Mouse (Mus musculus) adrenal gland, postnatal 36 days (tissue): ENCODE data around the gene Stat2. TPM values are rescaled to one million over a fixed set of nuclear protein-coding genes. Genes with fewer than 3 reads are reported as not detected.

Experiments used
- DNase-seq, 2 experiments: peaks; one replicate each; pipeline ENCODE4 v3.0.0; 2021; ENCODE audit warnings: mixed read lengths in 1 of 2
- long read RNA-seq, 2 experiments: library from polyadenylated mRNA; stranded (forward); transcript quantifications; one replicate each; pipeline ENCODE4 v2.0.0; 2021; ENCODE audit warnings: borderline sequencing depth in 2 of 2
- total RNA-seq, 2 experiments: library from RNA; stranded (reverse); gene quantifications; 2 replicates each; pipeline ENCODE4 v1.2.3; 2021

Gene Stat2
- total RNA-seq, result 10 to 100 TPM; 32.9 to 33.6 TPM
- long read RNA-seq, experiment 1, partial matches to known transcripts, result 6 of 7 reads
- long read RNA-seq, experiment 1, other reads (novel, unspliced or antisense), result 1 of 7 reads
- long read RNA-seq, experiment 2, partial matches to known transcripts, result 0 of 4 reads
- long read RNA-seq, experiment 2, other reads (novel, unspliced or antisense), result 4 of 4 reads

DNA sequence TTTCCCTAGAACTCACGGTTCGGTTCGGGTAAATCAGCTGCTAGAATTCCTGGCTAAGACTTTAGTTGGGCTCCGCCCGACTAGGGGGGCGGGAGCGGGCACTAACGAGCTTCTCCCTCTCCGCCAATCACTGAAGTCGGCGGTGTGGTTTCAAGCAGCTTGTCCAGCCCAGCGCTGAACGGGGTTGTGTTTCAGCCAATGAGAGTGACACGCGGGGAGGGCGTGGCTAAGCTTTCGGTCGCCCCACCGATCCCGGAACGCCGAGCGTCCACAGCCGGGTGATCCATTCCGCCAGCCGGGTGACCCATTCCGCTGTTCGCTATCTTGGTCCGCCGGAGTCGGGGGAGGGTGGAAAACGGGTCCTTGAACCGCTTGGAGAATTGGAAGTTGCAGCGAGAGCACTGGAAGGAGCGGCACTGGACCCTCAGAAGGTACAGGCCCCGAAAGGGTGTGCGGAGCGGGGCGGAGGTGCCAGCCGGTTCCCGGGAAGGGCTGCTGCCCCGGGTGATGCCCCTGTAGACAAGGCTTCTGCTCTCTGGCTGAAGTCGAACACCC, at the start of gene Stat2:
Gene Stat2 (plus strand): TSS at position 273 of the 555 bp plus-strand sequence.
- DNase-seq, result peak; percentile 98 to 99

DNA sequence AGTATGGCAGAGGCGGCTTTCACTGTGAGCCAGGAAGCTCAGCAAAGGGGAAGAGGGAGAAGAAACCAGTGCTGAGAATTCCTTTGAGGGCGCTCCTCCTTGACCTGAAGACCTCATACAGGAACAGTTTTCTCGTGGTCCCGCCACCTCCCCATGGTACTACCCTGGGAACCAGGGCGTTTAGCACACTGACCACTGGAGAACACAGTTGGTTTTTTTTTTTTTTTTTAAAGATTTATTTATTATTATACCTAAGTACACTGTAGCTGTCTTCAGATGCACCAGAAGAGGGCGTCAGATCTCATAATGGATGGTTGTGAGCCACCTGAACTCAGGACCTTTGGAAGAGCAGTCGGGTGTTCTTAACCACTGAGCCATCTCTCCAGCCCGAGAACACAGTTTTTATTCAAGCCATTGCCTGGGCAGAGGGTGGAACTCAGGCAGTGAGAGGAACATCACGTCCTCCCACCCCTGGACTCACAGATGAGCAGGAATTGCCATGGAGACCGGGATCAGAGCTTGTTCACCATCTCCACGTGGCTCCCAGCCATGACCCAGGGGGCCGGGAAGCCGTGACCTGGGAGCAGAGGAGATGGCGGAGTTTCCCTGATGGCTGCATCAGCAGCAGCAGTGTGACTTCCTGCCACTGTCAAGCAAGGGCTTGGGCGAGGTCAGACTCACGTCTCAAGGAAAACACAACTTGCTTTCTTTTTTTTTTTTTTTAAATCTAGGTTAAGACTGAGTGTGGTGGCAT, 48.6 kb upstream of the Stat2 start:
- peak; percentile 14 to 35 for DNase-seq

DNA sequence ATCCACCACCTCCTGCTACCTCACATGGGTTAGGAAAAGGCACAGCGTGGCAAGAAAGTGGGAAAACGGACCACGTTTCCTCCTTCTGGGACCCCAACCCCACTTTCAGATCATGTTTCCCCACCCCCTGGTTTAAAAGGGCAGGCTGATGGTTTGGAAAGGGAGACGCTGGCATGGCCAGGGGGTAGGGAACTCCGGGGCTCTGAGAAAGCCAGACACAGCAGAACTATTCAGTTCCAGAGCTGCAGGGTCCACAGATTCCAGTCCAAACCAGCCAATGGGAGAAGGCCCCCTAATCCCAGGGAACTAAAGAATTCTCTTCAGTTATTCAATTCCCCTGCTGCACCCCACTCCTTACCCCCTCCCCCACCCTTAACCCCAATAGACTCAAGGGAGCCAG, 45.3 kb upstream of the Stat2 start:
- DNase-seq, result no peak

DNA sequence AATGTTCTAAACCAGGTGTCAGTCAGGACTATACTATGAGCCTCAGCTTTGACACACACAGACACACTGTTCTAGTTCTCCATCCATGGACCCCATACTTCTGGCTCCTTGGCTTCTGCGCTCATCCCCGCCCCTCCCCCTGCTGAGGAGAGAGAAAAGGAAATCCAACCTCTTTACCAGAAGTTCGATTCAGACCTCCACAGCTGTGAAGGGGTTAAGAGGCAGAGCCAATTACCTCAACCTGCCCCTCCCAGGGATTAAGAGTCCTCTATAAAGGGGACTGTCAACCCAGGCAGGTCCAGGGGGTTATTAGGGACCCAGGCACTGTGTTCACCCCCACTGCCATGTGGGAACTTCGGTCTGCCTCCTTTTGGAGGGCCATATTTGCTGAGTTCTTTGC, 44.8 kb upstream of the Stat2 start, which contains the start of gene Mip:
Gene Mip (plus strand): TSS at position 301 of the 400 bp plus-strand sequence.
- DNase-seq, result no peak

DNA sequence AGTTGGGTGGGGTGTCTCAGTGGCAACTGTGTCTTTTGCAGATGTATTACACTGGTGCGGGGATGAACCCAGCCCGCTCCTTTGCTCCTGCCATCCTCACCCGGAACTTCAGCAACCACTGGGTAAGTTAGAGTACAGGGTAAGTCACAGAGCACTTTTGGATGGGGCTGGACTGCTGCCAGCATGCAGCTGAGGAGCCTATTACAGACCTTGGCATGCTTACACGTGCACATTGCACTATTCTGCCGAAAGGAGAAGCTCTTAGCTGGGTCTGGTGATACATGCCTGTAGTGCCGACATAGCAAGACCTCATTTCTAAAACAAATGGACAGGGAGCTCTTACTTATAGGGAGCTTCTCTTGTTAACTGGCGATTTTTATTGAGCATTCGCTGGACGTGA, 42.8 kb upstream of the Stat2 start:
- DNase-seq, result no peak

DNA sequence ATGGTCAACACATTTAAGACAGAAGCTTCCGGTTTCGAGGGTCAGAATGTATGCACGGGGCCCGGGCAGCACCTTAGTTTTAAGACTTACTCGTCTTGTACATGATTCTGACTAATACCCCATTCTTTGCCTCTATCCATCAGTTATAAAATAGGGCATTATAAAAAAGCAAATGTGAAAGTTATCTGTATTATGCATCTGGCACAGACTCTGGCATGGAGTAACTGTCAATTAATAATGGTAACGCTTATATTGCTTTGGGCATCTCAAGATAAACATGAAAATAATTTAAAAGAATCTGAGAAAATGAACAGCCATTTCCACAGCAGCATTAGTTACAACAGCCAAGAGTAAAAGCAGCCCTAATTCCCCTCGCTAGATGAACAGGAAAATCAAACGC, 42.4 kb upstream of the Stat2 start:
- no peak for DNase-seq

DNA sequence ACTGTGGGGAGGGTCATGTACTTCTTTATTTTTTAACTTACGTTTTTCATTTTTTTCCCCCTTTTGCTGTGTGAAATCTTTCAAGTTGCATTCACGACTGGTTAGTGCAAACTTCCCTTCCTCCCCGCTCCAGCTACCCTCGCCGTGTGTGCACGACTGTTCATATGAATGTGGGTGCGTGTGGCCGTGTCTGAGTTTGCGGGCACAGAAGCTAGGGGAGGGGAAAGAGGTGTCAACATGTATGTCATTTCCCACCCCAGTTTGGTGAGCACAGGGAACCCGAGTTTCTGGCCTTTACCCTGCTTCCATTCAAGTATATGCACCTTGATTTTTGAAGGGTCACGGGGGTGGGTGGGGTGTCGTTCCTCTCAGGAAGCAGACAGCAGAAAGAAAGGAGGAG, 39.8 kb upstream of the Stat2 start:
- no peak for DNase-seq

DNA sequence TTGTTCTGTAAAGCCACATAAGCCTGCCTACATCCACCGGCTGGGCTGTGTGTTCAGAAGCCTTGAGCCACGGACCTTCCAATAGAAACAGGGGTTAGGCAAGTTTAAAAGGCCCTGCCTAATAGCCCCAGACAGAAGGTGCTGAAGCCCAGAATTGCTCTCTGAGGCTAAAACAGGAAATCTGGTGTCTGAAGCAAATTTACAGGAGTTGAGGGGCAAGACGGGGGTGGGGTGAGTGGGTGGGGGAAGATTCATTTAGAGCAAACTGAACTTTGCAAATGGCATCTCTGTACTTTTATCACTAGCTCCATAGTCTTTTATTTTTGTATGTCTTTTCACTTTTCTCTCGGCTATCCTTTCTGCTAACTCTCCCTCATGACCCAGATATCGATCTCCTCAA, 39.2 kb upstream of the Stat2 start:
- DNase-seq, result no peak

DNA sequence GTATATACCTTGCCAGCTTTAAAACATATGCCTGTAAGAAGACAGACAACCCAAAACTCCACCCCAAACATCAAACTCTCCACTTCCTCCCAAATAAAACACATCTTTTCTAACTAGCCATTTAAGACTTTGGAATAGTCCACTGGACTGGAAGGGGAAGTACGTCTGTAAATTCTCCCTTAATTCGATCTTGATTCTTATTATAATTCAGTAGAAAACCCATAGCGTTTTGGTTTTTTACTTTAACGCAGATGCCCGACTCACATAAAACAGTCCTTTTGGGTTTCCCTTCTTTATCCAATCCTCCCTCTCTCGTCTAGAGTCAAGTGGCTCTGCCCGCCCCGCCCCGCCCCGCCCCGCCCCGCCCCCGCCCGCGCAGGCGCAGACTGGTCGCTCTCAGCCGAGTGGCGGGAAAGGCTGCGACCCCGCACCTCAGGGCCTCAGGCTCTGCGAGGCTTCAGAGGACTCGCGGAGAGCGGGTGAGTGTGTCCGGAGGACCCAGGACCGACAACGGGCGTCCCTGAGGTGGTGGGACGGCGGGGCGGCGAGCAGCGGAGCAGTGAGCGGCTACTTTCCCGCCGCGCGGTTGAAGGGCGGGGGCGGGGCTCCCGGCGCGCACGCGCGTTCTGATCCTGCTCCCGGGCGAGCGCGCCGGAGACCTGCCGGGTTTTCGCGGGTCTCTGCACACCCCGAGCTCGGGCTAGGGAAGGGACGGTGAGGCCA, 38.5 kb upstream of the Stat2 start, which contains the start of gene Timeless:
Gene Timeless (plus strand): TSS at position 369 of the 723 bp plus-strand sequence.
- peak; percentile 87 to 93 for DNase-seq

DNA sequence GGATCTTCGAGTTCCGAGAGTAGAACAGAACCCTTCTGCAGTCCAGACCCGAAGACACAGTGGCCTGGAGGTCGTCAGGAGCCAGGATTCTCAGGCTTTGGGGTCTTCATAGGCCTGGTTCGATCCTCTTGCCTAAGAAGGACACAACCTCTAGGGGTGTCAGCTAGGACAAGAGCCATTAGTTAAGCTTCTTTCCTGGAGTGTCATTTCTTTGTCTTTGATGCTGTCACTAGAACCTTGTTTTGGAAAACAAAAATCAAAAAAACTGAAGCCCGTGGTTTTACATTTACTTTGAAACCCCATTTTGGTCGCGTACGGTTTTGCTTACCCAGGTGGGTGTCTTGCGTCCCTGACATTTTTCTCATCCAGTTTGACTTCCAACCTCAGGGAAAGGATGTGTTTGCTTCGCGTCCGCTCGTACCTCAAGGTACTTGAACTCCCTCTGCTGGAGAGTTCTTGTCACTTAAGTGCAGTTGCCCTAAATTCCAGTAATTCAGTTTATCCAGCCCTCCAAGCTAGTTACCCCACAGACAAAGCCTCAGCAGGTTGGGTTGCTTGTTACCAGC, 37.9 kb upstream of the Stat2 start:
- DNase-seq, result peak; percentile 49 to 65

DNA sequence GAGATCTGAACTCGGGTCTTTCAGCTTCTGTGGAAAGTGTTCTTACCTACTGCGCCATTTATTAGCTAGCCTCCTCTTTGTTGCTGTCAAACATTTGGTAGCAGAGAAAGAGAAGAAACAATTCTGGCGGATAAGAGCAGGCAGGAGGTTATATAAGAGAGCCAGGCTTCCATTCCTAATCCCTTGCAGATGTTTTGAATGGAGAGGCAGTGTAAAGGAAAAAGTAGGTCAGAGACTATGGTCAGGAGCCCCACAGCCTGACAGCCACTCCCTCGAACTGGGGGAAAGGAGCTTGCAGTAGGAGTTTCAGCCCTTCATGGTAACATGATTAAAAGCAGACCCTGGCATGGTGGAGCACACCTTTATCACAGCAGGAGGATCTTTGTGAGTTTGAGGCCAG, 34.0 kb upstream of the Stat2 start:
- DNase-seq, result no peak

DNA sequence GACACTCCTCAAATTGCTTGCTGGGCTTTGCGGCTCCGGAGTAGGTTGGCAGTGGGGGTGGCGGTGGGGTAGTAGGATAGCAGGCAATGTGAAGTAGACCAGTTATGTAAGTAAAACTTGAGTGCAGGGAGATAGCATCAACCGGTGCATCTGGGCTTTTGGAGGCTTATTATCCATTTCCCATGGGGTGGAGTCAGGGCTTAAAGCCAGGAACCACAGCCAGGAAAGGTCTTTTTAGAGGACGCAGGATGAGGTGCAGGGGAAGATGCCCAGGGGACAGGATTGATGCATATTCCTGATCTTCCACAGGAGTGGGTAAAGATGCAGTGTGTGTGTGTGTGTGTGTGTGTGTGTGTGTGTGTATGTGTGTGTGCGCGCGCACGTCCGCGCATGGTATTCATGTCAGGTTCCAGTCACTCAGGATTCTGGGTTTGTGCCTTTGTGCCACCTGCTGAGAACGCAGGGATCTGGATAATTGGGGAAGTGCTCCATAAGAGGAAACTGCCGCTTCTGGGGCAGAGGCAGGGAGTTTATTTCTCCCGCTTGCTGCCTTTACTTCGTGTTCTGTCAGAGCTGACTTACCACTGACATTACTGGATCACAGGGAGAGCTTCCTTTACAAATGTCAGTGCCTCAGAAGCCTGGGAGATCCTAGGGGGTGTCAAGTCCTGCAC, 32.4 kb upstream of the Stat2 start:
- peak in 1 of 2 experiments; percentile 29 for DNase-seq

DNA sequence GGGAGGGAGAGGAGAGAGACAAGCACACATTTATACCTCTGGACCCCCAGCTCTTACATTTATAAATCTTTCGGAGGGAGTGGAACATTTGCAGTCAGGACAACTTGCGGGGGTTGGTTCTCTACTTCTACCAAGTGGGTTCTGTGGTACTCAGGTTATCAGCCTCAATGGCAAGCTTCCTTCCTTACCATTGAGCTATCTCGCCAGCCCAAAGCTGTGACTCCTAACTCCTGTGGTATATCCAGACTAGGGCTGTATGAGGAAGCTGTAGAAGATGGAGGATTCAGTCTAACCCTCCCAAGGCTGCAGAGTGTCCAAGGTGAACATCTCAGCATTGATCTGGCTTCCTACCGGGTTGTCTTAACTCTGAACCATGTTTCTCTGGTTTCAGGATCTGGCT, 31.2 kb upstream of the Stat2 start:
- DNase-seq, result no peak

DNA sequence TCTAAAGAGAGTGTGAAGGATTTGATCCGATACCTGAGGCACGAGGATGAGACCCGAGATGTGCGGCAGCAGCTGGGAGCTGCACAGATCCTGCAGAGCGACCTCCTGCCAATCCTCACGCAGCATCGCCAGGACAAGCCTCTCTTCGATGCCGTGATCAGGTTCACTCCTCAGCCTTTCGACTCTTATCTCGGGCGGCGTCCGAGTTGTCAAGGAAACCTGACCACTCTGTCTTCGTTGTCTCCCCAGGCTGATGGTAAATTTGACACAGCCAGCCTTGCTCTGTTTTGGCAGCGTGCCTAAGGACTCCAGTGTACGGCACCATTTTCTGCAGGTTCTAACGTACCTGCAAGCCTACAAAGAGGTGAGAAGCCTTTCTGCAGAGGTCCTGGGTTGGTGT, 30.2 kb upstream of the Stat2 start:
- DNase-seq, result no peak

DNA sequence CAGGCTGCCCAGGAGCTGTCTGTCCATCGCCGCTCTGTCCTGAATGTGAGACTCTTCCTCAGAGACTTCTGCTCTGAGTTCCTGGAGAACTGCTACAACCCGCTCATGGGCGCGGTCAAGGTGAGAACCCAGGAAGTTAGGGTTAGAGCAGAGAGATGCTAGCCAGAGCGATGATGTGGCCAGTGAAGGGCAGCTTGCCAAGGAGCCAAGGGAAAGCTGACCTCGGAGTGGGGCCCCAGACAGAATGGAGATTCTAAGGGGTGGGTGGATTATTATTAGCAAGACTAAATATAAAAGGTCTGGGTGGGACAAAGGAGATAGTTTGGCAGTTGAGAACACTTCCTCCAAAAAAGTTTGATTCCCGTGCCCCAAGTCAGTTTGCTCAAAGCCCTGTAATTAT, 27.1 kb upstream of the Stat2 start:
- peak in 1 of 2 experiments; percentile 29 for DNase-seq

DNA sequence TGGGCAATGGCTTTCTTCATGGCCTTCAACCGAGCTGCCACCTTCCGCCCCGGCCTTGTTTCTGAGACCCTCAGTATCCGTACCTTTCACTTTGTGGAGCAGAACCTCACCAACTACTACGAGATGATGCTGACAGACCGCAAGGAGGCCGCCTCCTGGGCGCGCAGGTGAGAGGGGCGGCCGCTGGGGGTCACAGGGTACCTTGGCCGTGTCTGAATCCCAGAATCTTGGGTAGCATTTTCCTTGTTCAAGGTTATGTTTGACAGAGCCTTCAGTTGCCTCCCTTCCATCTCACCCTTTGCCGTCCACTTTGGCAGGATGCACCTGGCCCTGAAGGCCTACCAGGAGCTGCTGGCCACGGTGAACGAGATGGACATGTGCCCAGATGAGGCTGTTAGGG, 26.2 kb upstream of the Stat2 start:
- no peak for DNase-seq

DNA sequence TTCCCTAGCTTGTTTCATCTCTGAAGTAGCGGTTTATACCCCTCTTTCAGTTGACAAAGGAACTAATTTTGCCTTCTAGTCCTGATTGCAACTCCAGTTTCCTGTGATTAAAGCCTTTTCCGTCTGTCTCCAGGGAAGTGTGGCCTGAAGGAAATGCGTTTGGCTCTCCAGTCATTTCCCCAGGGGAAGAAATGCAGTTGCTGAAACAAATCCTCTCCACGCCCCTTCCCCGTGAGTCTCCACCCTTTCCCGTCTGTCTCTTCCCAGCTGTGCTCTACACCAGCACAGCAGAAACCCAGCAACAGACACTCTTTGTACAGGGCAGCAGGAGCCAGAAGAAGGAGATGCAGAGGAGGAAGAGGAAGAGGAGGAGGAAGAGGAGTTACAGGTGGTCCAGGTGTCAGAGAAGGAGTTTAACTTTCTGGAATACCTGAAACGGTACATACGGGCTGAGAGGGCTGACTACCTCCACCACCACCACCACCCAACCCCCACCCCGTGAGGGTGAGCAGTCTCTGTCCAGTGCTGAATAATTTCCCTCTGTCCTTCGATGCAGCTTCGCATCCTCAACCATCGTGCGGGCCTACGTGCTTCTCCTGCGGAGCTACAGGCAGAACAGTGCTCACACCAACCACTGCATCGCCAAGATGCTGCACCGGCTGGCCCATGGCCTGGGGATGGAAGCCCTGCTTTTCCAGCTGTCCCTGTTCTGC, 23.2 kb upstream of the Stat2 start:
- DNase-seq, result peak in 1 of 2 experiments; percentile 47

DNA sequence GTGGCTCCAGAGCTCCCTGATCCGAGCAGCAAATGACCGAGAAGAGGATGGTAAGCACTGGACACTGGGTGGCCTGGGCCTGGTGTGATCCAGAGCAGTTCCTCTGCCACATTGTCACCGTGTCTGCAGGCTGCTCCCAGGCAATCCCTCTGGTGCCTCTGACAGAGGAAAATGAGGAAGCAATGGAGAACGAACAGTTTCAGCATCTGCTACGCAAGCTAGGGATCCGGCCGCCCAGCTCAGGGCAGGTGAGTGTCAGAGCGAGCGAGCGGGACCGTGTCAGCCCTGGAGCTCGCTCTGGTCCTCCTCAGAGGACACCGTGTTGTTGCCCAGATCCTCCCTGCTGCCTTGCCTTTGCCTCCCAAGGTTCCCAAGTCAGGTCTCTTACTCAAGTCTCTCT, 19.8 kb upstream of the Stat2 start:
- DNase-seq, result no peak

DNA sequence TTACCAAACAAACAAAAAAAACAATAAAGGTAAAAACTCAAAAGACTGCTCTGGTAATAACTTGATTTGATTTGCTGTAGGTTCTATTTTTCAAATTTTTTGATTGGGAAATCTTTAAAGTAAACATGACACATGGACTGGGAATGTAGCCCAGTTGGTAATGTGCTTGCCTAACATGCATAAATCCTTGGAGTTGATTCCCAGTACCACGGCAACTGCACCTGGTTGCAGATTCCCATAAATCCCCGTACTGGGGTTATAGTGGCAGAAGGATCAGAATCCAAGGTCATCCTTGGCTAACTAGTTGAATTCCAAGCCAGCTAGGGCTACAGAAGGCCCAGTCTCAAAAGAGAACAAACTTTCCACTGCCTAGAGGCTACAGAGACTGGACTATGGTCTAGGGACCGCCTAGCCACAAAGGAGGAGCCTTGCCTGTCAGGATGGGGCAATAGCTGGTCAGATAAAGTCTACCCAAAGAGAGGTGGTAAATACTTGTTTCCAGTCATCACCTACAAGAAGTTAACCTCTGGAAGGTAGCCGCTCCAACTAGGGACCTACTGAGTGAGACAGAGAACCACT, 16.6 kb upstream of the Stat2 start, which contains the start of gene Apon:
Gene Apon (plus strand): TSS at position 420 of the 579 bp plus-strand sequence.
- DNase-seq, result no peak

DNA sequence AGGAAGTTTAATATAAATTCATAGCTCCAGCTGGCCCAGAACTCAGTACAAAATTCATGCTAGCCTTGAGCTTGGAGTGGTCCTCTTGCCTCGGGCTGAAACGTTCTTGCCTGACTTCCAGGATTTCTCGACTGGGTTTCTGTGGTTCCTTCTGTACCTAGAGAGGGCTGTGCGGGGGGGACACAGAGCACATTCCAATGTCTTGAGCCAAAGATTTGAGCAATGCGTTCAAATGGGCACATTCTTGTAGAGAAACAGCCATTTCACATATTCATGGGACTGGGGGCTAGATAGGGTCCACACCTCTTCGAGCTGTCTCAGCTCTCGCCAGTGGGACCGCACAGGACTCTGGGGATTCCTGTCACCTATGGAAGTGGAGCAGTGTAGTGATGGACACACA, 14.4 kb upstream of the Stat2 start:
- DNase-seq, result no peak

DNA sequence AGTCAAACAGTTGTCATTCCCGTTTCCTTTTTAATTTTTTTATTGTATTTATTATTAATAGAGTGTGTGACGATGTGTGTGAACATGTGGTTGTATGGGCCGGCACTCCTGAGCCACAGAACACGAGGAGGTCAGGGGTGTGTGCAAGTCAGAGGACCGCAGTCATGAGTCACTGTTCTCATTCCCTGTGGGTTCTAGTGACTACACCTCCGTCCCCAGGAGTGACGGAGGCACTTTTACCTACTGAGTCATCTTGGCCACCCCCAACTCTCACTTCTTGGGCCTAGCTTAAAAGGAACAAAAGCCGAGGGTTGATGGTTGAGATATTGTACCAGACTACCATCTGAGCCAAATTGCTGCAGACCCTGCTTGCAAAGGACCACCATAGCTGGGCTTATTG, 14.0 kb upstream of the Stat2 start:
- no peak for DNase-seq
